Mouse (Mus musculus) frontal cortex, postnatal 25 days (tissue): ENCODE measurements around the gene Dhh.

Source experiments
- DNase-seq, 2 experiments: peaks; one replicate each; pipeline ENCODE4 v3.0.0; 2022; ENCODE audit warnings: low spot score in 2 of 2

Gene Dhh

DNA sequence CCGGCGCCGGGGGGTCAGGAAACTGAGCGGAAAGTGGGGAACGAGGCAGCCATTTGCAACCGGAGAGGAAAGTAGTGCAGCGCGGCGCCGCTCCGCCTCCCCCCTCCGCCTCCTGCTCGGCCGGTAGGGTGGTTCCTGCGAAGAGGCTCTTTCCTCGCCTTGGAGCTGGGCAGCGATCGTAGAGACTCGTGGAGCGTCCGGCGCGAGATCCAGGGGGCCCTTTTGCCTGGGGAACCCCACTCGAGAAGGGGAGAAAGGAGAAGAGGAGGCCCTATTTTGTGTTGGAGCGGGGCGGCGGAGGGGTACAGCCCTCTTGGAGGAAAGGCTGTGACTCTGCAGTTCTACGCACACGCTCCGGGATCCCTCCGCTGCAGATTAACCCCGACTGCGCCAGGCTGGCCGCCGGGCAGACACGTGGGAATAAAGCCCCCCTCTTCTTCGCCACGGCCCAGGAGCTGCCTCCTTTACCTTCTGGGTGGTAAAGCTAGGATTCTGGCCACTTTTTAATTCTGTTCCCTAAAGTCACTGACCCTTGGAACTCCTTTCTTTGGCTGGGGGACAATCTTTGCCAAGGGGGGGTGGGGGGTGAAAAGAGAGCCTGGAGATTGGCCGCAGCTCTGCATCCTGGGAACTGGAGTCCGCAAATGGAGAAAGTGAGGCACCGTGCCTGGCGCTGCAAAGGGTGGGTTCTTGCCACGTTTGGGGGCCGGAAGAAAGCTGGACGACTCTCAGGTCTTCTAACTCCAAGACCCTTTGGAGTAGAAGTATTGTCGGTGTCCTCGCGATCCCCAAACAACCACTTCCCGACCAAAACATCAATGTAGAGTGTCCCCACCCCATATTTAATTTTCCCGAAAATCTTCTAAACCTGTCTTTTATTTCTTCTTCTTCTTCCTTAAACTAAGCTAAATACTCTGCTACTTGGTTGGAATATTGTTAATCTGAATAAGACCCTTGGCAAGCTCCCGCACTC, 26.1 kb downstream of the Dhh start:
- DNase-seq: peak; percentile 94 to 96

DNA sequence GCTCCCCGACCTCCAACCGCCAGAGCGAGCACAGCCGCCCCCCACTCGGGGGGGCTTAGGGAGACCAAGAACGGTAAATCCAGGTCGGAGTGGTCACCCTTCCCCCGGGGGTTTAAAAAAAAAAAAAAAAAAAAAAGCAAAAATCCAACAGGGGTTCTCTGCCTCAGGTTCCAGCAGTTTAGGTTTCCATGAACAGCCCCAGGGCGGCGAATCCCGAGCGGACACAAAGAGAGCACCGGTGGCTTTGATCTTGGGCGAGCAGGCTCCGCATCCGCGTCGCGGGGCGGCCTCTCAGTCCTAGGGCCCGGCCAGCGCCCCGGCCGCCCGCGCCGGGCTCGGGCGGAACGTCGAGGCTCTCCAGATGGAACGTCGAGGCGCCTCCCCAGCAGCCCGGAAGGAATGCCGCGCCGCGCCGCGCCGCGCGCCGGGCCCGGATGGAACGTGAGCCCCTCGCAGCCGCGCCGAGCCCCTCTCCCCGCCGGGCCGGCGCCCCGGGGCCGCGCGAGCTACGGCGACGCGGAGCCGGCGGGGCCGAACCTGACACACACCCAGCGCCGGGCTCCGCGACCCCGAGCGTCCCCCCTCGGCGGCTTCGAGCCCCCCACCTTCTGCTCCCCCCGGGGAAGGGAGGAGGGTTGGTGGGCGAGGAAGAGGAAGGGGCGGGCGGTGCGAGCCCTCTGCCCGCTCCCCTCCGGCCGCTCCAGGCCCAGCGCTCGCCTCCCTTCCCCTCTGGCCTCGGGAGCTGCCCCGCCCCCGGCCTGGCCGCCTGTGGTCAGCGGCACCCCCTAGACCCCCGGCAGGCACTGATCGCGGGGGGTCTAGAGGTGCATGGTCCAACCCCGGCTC, 27.0 kb downstream of the Dhh start, which contains the start of gene Kmt2d:
TSS of gene Kmt2d (minus strand) at position 135 of the 846 bp plus-strand sequence.
- DNase-seq: no peak

DNA sequence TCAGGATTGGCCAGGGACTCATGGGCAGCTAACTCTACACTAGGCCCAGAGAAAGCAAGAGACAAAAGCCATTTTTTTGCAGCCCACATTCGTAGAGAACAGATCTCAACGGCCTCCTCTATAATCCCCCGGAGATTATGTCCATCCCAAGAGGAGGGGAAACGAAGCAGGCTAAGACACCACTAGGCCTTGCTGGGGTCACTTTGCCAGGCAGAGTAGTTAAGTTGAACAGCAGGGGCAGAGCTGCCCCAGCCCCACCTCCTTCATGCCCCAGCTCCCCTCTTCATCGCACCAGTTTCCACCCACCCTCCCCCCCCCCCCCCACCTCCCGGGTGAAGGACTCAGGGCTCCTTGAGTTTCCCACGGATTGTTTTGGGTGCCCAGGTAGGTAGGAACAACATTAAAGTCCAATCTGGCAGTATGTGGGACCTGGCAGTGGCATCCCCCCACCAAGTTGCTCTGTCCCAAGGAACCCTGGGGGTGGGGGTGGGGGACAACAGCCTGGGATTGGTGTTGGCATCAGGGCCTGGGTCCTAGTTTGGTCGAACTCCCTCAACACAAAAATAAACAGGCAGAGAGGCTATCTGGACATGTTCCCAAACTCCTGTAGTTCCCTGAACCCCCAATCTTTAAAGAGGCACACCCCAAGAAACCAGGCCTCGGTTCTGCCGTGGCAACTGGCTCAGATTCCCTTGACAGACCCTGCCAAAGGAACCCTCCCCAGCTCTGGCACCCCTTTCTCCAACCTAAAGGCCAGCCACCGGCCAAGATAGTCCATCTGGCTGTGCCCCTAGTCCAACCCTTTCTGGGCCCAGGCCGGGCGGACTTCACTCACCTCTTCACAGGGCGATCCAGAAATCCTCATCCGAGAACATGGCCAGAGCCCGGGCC, 27.9 kb downstream of the Dhh start:
- DNase-seq: no peak

DNA sequence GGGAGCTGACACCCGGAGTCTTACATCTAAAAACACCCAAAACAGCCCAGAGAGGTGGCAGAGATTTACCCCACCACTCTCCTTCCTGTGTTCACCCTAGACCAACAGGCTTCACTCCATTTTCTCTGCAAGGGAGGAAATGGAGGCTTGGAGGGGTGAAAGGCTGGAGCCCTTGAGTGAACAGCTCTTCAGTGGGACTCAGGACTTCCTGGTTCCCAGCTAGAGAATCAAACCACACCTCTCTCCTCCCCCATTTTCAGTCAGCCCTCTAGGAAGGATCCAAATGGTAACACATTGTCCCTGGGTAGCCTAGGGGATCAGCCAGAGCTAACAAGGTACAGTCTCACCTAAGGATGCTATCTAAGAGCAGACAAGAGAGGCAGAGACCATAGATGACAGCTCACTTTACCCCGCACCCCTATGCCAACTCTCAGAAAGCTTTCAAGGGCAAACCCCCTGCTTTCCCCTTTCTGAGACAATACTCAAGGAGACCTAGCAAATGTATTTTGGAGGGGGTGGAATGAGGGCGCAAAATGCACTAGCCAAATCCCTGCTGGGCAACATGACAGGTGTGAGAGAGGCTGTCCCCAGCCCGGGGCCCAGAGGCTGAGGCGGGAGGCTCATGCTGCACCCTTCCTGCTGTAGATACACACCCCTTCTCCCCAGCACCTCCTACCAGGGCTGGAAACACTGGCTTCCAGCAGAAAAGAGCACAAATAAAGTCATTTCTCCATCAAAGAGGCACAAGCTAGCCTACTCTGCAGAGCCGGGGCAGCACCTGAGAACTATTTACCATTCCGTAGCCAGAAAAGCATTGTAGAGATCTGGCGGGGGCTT, 28.8 kb downstream of the Dhh start:
- DNase-seq: no peak

DNA sequence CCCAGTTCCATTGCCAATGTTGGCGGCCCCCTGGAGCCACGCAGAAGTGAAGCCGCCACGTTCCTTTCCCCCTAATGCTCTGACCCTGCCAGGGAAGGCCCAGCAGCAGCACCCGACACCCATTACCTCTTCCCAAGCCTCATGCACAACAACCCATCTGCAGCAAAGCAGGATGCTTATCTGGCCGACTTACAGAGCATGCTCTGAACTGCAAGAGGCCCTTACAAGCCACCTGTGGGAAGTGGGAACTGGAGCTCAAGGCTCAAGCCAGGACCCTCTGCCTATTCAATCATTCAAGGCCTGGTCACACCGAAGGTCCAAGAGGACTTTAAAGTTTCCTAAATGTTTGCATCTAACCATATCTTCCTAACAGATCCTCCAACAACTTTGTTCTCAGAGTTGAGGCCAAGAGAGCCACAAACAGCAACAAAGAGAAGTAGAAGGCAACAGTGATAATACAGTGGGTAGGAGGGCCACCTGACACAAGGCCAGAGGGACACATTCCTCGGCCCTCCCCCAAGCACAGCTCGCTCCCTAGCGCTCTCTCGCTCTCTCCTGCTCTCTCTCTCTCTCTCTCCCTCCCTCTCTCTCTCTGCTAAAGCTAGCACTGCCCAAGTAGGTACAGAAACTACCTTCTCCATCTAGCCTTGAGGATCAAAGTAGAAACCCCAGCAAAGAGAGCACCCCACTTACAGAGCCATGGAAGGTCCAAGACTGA, 29.8 kb downstream of the Dhh start:
- DNase-seq: no peak

DNA sequence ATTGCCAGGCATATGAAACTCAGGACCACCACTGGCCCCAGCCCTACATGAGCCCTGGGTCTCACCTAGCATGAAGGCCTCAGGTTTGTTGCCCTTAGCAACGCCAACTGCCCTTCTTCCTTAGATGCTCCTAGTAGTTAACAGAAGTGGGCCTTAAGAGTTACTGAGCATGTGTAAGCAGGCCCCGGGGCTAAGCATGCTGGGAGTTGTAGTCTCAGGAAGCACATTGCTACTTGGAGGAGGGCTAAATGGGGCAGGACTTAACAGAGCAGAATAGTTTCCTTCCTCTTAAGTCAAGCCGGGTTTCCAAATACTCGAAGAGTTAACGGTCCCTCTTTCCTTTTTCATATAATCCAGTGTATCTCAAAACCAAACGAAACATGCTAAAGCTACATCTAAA, 31.0 kb downstream of the Dhh start:
- peak in 1 of 2 experiments; percentile 37 for DNase-seq

DNA sequence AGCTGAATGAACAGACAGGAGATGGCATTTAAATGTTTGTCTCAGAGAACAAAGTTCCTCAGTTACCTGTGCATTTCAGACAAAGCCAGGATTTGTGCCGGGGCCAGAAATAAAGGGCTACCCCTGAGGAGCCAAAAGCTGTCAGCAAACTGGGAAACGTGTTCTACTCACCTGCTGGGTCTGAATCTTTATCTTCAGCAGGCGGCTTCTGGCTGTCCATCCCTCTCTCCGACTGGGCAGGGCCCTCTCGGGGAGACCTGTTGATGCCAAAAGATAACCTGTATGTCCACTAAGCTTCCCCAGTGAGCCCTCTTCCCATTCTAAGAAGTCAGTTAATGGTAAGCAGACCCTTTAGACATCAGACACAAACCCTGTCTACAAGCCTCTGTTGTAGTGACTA, 31.8 kb downstream of the Dhh start:
- no peak for DNase-seq

DNA sequence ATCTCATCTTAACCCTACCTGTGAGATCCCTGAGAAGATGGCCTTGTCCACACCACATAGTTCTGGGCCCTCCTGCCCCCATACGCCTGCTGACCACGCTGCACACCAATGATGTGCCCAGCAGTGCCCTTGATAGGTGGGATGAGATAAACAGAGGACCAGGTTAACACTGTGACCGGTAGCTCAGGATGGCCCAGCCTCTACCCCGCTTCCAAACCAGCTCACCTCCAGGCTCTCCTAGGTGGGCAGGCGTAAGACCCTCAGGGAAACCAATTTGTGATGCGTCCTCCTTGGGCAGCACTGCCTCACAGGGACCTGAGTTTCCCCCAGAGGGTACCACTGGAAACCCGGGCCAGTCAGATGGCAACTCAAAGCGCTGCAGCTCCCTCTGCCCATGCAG, 32.6 kb downstream of the Dhh start:
- no peak for DNase-seq

DNA sequence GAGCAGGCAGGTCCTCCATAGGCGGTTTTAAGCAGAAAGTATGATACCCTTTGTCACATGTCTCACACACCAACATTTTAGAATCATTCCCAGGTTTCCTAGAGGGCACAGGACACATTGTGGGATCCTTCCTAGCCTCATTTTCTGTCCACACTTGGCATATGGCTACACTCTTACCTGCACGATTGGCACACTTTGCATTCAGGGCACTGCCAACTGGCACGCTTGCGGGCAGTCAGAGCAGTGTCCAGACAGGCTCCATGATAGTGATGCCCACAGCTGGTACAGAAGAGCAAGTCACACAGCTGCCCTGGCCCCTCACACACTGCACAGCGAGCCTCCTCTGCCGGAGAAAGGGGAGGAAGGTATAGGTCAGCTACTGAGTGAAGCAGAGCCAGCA, 33.4 kb downstream of the Dhh start:
- no peak for DNase-seq

DNA sequence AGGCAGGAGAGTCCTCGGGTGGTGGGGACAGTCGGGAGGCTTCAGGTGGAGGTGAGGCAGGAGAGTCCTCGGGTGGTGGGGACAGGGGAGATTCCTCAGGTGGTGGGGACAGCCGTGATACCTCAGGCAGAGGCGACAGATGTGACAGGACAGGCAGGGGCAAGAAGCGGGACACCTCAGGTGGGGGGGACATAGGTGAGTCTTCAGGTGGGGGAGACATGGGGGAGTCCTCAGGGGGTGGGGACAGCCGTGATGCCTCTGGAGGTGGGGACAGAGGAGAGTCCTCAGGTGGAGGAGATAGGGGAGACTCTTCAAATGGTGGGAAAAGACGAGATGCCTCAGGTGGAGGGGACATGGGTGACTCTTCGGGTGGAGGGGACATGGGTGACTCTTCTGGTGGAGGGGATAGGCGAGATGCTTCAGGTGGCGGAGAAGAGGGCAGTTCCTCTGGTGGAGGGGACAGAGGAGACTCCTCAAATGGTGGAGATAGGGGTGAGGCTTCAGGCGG, 34.8 kb downstream of the Dhh start:
- no peak for DNase-seq

DNA sequence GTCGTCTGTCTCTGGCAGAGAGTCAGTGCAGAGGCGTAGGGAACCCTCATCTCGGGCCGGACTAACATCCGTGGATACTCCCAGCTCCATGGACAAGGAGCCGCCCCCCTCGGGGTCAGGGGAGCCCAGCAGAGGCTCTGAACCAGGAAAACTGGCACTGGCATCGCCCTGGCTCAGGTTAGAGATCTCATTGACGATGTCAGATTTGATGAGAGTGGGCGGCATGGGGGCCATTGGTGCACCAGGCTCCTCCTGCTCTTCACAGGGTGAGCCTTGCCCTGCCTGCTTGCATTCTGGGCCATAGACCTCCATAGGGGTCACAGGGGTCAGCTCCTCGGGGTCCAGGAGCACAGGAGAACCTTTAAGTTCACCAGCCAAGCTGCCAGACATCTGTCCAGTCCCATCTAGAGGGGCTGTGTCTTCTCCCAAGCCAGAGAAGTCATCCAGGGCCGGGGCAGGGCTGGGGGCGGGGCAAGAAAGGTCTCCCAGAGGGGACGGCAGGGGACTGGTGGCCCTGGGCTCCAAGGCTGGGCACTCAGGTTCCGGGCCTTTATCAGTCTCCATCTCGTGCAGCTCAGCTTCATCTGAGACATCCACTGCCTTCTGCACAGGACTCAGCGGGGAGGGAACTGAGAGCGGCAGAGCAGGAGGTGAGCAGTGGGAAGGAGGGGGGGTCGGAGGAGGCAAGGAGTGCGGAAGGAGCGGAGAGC, 36.5 kb downstream of the Dhh start:
- no peak for DNase-seq

DNA sequence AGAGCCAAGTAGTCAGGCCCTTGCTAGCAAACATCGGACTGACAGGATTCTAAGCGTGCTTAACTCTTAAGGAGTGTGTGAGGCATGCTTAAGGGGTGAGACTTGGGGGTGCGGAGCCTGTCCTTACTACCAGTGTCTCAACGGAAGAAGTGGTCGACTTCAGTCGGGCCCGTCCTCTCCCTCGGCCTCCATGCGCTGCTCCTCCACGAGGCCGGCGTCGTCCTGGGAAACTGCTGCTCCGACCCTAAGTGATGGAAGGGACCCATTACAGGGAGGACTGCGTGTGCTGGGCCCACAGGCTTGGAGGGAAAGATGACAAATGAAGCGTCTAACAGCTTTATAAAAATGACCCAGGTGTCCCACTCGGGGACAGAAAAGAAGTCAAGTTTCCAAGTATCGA, 37.4 kb downstream of the Dhh start:
- DNase-seq: no peak

DNA sequence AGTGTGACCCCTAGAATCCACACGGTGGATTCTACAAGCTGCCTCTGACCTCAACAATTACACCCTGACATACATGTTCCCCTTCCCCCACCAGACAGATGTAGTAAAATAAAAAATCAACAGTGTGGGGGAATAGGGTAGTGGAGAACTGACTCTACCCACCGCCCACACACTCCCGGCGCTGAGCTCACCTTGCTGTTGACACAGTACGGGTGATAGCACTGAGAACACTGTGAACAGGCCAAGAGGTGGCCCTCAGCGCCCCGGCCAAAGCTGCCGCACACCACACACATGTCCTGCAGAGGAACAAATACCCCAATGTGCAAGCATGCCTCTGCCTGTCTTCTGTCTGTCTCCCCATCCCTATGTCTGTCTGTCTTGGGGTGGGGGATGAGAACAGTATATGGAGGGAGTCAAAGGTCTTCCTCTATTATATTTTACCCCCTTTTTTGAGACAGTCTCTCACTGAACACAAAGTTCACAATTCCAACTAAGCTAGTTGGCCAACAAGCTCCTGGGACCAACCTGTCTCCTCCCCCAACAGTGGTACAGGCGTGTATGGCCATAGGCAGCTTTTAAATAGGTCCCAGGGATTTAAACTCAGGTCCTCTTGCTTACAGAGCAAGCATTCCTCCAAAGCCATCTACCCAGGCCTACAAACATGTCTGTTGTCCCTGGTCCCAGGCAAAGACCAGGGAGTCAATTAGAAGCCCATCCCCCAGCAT, 38.9 kb downstream of the Dhh start:
- DNase-seq: no peak

DNA sequence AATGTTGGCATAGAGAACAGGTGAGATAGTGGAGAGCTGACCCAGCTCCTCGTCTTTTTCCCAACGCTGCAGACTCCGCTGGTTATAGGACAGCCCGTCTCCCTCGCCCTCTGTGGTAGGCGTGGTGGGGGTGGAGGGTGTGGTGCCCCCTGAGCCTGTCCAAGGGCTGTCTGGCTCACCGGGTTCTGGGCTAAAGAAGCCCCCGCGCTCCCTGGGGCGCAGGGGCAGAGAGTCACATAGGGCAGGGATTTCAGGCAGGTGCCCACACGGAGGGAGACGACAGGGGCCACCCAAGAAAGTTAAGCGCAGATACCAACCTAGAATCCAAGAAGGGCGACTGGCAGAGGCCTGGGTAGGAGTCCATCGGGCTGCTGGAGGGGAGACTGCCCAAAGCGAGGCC, 44.1 kb downstream of the Dhh start:
- no peak for DNase-seq

DNA sequence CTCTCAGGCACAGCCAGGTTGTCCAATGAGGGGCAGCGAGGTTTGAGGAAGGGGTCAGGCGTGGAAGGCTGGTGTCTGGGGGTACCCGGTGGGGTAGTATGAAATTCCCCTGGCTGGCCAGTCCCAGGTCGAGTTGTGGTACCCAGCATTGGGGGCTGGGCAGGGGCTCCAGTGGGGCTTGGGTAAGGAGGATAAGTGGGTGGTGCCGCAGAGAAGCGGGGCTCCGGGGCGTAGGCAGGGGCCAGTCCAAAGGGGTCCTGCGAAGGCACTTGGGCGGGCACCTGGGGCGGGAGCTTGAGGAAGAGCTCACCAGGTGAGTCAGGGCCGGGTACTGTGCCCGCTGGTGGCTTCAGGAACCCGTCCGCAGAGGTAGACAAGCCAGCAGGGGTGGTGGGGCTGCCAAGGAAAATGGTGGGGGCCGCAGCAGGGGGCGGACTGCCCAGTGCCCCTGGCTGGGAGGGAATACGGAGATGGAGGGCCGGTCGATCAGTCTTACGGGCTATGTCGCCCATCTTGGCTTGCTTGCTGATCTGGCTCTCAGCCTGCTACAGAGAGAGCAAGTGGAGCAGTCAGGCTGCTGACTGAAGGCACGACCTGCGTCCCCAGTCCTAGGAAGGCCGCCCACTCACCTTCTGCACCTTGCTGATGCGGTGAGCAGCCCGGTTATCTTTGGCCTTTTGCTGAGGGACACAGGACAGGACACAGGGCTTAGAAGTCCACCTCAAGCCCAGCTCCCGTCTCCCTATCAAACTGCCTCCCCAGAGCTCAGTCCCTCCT, 45.0 kb downstream of the Dhh start:
- DNase-seq: no peak

DNA sequence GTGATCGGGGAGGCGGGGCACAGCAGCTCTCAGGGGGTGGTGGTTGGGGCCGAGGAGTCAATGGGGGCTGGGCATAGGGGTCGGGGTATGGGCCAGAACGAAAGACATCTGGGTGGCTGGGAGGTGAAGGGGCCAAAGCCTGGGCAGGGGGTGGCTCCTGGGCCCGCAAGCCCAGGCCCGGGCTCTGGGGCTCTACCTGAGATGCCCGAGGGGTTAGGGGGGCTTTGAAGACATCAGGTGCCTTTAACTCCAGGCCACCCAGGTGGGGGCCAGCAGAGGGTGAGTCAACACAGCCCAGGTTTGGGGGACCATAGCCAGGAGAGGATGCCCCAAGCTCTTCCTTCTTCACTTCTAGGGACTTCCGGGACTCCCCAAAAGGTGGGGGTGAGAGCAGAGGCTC, 45.6 kb downstream of the Dhh start:
- no peak for DNase-seq

DNA sequence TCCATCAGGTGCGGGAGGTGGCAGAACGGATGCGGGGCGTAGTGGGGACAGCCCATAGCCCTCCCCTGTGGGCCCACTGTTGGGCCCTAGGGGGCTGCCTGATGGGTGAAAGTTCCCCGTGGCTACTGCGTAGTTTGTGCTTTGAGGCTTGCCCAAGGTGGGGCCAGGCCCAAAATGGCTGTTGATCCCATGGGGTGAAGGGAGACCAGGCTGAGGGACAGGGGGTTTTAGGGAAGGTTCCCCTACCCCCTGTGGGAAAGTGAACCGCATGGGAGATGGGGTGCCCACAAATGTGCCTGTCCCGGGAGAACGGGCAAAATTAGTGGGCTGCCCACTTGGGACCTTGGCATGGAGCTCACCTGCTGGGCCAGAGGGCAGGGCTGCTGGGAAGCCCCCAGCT, 46.3 kb downstream of the Dhh start:
- DNase-seq: no peak
